Mouse (Mus musculus): Measurements from ENCODE around the gene Sdhd.

DNA sequence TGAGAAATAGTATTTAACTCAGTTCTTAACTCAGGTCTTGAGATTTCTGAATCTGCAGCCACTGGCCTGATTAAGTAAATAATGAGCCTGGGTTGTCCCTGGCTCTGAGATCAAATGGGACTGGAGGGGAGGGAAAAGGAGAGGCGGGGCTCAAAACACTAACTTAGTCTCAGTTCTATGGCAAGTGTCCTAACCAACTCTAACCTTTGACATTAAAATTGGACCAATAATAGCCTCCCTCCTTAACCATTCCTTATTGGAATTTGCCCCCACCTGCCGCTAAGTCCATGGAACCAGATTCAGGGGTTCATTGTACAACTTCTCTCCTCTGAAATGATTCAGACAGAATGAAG lies 48.5 kb downstream of the Sdhd start, which contains the start of gene Bco2:
- no peak for TF ChIP-seq CTCF (IDR thresholded peaks at IDR 0.05; ENCODE audit: control insufficient read depth, insufficient read depth, insufficient replicate concordance, low read depth, low read length)
- TF ChIP-seq POLR2A (IDR thresholded peaks at IDR 0.05; ENCODE audit: control insufficient read depth, low read depth, low read length) = no peak
